Mouse (Mus musculus) yolk sac, embryonic 10.5 days (tissue): ENCODE data around the gene Aff3.
"Not testable (repeated sequence)": the region's sequence is repeated elsewhere in the genome, so short reads cannot be mapped to it uniquely, and the experiment has no call there.

Source experiments
- DNase-seq: peaks from one replicate; pipeline ENCODE4 v3.0.0-alpha.2; 2017; ENCODE audit warnings: low spot score

Gene Aff3

GRCm38 (mm10) chr1:38439751-38440470, 224.8 kb downstream of the Aff3 start:
- DNase-seq = no peak

- DNase-seq = no peak
Observed at GRCm38 (mm10) chr1:38438447-38438846, 226.3 kb downstream of the Aff3 start.

DNA sequence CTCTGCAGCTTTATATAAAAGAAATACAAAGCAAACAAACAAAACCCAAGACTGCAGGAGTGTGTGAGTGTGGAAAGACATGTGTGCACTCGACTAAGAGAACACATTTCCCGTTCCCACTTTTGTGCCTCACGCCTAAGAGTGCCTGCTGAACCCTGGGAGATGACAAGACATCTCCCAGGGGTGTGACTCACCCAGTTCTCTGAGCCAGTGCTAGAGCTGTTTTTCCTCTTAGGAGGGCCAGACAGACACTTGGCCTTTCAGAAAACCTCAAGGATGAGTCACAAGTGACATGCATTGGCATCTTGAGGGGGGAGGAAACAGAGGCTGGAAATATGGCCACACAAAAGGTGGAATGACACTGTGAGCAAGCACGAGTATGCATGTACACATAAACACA, 227.1 kb downstream of the Aff3 start:
- DNase-seq = no peak

DNA sequence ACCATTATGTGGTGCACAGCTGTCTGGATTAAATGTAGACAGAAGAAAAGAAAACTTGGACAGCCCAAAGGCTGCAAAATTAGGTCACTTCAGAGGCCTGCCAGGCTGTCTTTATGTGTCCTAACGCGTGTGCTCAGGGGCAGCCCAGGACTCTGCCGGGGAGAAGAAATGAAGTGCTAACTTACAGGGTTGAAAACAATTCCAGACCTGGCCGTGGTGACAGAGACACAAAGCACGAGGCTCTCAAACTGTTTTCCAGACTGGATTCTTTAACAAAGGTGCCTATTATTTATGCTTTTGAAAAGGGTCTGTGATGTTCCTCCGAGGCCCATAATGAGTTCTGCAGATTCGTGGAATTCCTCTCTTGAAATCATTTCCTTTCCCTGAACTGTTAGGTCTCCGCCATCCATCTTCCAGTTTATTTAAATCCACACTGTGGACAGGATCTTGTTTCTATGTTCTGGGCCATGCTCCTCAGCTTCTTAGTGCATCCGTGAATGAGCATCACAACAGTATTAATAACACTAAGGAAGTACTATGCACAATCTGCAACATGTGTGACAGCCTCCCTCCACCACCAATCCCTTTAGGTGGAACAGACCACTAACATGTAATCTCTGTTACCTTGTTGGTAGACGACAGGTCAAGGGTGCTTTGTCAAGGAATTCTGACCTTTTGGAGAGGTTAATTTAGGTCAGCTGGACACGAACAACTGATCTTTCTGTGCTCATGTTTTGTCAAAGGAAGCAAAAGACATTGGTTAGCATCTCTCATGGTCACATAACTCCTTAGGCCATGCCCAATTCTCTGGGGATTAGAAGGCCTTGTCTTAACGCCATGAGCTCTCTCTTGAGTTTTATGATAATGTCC, 228.0 kb downstream of the Aff3 start:
- DNase-seq = no peak

- not testable (repeated sequence) for DNase-seq
Observed at GRCm38 (mm10) chr1:38430311-38430710, 234.4 kb downstream of the Aff3 start.

DNA sequence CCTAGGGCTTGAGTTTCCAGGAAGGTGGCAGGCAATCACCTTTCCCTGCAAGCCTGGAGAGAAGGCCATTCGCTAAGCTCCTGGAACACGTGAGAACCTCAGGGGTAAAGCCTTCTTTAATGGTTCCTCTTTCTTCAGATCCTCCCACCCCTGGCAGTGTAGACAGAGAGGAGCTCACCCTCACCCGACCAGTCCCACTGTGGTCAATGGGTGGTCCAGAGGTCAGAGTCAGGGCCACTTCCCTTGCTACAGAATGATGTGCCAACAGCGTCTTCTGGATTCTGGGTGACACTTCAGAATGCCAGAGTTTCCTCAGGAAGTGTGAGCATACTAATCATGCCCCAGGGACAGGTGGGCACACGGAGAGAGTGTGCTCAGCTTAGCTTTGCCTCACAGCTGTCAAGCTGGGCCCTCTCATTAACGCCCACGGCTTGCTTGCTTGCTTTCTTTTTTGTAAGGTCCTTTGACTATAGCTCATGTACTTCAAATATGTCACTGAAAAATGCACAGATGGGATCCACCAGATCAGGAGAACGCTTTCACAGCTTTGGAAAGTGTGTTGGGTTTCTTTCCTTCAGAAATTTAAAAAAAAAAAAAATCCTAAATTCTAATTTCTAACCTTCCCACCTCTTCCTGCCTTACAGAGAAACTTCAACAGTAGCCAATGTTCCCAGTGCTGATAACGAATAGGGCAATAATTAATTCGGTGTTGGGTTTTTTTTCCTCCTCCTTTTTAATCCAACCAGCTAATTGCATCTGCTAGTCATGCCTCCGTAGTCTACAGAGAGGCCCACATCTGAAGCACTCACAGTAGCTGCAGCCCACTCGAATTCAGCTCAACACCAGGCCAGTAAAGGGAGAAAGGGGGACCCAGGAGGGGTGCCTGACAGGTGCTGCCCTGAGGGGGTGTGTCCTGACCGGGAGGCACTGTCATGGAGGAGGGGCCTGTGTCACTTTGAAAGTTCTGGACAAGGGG, 235.8 kb downstream of the Aff3 start:
- no peak for DNase-seq

DNA sequence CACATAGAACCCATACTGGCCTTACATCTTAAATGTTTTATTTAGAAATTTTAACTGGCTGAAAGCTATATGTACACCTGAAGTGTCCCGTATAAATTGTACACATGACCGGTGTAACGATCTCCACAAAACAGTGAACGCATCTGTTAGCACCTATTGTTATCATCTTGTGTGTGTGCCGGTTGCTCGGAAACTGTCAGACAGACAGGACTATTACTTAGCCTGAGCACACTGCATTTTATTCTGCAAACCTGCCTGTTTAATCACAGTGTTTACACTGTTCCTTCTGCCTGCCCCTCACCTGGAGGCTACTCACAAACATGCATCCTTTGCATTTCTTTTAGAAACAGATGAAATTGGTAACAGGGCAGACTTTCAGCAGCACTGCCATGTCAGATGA, 241.8 kb downstream of the Aff3 start:
- no peak for DNase-seq

GRCm38 (mm10) chr1:38419331-38419730, 245.4 kb downstream of the Aff3 start:
- DNase-seq = no peak

DNA sequence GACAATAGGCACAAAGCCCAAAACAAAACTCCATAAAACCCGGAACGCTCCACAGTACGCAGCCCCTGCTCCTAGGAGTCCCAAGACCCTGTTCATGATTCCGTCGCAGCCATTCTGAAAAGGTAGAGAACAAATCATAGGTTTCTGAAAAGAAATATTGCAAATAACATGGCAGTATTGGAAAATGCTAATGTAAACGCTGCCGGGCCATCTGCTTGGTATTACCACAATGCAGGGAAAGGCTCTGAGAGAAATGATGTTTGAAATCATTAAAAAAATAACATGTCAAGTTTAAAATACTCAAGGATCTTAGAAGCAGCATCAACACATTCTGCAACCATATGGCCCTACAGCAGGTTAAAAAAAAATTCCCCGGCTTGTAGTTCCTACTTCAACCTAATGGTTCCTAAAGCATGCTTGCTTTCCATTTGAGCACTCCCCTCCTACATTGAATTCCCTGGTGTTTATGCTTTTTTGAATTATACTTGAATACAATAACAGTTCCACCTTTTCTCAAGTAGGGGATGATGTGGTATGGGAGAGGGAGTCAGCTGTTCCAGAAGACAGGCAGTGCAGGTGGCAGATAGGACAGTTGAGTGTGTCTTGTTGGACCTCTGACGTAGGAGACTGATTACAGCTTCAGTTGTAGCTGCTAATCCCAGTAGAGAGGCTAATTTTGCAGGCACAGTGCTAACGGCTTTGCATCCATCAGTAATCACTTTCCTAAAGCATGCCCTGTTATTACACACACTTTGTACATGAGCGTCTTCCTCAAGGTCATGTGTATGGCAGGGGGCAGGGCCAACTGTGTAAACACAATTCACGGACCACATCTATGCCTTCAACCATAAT, 246.3 kb downstream of the Aff3 start:
- DNase-seq = no peak

- DNase-seq = no peak
Observed at GRCm38 (mm10) chr1:38417196-38417595, 247.6 kb downstream of the Aff3 start.

GRCm38 (mm10) chr1:38415511-38415910, 249.2 kb downstream of the Aff3 start:
- DNase-seq = no peak

GRCm38 (mm10) chr1:38411106-38411505, 253.6 kb downstream of the Aff3 start:
- no peak for DNase-seq

GRCm38 (mm10) chr1:38410457-38410856, 254.3 kb downstream of the Aff3 start:
- DNase-seq = no peak

- no peak for DNase-seq
Observed at GRCm38 (mm10) chr1:38408241-38408640, 256.5 kb downstream of the Aff3 start.

- no peak for DNase-seq
Observed at GRCm38 (mm10) chr1:38403781-38404180, 261.0 kb downstream of the Aff3 start.

GRCm38 (mm10) chr1:38401856-38402255, 262.9 kb downstream of the Aff3 start:
- no peak for DNase-seq

DNA sequence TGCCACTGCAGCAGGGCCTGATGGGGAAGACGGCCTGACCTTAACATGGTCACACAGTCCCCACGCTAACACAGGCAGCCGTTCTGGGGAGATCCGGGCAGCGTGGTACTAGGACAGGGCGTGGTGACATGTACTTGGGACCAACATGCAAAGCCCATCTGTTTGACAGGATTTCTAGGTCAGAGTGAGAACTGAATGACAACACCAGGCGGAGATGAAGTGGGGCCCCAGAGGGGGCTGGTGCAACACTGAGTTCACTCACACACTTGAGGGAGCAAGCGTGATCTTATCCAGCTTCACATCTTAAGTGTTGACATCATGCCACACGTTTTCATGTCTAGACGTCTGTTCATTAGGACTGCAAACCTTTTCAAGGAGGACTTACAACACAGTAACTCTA, 265.5 kb downstream of the Aff3 start:
- no peak for DNase-seq

- DNase-seq = no peak
Observed at GRCm38 (mm10) chr1:38398566-38398965, 266.2 kb downstream of the Aff3 start.

DNA sequence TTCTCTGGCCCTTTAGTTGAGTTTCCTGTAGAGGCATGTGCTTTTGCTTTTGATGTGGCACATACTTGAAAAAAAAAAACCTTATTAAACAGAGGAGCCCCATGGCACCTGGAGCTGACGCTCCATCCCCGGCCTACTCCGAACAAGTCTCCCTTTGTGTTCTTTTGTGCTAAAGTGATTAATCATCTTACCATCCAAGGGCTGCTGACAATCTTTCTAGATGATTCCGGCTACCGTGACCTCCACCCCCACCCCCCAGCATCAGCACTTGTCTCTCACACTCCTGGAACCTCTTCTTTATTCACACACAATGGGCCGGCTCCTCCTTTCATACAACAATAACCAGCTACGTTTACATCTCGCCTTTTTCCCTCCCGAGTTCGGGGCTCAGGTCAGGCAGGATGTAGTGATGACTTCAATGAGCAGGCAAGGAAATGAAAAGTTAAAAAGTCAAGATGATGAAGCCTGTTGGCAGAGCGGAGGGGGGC, 269.5 kb downstream of the Aff3 start:
- DNase-seq = no peak

GRCm38 (mm10) chr1:38394493-38394892, 270.3 kb downstream of the Aff3 start:
- no peak for DNase-seq

DNA sequence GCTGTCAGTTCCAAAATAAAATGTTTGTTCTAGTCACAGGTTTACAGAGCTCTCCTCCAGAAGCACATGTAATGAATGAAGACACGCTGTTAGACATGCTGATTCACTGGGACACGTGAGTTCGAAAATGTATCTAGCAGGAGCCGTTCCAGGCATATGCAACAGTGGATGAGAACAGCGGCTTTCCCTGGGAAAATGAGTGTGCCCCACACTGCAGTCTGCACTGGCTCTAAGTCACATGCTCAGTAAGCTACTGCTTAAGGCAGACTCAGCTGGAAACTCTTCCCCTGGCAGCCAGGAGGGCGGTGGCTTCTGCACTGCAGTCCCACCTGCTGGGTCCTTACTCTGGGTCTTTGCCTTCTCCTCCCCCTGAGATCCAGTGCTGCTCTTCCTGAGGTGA, 271.2 kb downstream of the Aff3 start:
- no peak for DNase-seq
